Mouse (Mus musculus) macrophage (primary cell): ENCODE results near the gene Myl10. TPM values are rescaled to one million over a fixed set of nuclear protein-coding genes. Genes with fewer than 3 reads are reported as not detected.
"Not testable (repeated sequence)": the region's sequence is repeated elsewhere in the genome, so short reads cannot be mapped to it uniquely, and the experiment has no call there.

Experiments
- H3K27ac ChIP-seq: fragments of 350-480 bp; formaldehyde crosslinking; 2 replicates; pipeline ENCODE4 v1.9.0; 2021
- H3K36me3 ChIP-seq: fragments of 350-480 bp; formaldehyde crosslinking; 2 replicates; pipeline ENCODE4 v1.9.0; 2021; ENCODE audit errors: inconsistent target
- H3K4me3 ChIP-seq: fragments of 350-480 bp; formaldehyde crosslinking; 2 replicates; pipeline ENCODE4 v1.9.0; 2021; ENCODE audit errors: inconsistent target
- H3K79me2 ChIP-seq: fragments of 350-480 bp; formaldehyde crosslinking; 2 replicates; pipeline ENCODE4 v1.9.0; 2021; ENCODE audit errors: inconsistent target
- WGBS: methylation state at CpG from one replicate; pipeline ENCODE4 v1.1.7; 2026; ENCODE audit warnings: inconsistent platforms; ENCODE audit not compliant: missing documents; 5-methylcytosine and 5-hydroxymethylcytosine counted together
- polyA plus RNA-seq: library from polyadenylated mRNA; stranded (reverse); fragments of 250-400 nt; gene quantifications from 3 replicates; pipeline ENCODE4 v1.2.4, GENCODE M21; 2018; ENCODE audit warnings: inconsistent platforms

Myl10 gene
- polyA plus RNA-seq, 1 experiment from 2014 or later, result not detected

DNA sequence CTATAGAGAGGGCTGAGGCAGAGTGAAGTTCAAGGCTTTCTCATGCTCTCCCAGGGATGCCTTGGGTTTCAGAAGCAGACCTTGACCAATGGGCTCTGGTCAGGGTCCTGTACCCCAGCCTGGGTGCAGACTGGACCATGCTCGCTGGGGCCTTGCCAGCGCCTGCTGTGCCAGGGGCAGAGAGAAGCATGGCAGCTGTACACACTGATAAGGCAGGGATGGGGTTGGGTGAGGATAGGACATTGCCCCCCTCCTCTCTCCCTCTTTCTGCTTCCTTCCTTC is 24.6 kb downstream of the Myl10 start:
- H3K4me3 ChIP-seq, result no peak overlapping the region
- WGBS, result 82% methylated on average over 2 of the region's 2 CpGs
- no peaks in the 10 kb centered on the region for H3K79me2 ChIP-seq
- no peak overlapping the region for H3K27ac ChIP-seq
- no peaks in the 10 kb centered on the region for H3K36me3 ChIP-seq

DNA sequence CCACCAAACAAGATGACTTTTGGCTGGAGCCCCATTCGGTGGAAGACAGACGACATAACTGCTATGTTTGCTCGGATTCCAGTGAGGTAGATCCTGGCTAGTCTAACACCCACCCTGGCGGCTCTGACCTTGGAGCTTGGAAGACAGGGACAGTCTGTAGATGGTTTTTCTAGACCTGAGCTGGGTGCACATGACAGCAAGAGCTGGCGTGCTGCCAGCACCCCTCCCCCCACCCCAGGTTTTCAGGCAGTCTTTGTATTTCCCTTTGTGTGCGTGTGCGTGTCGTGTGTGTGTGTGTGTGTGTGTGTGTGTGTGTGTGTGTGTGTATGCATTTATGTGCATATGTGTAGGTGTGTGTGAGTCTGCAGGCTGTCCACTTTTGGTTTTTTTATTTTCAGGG is 25.7 kb downstream of the Myl10 start:
- H3K36me3 ChIP-seq, result no peaks in the 10 kb centered on the region
- H3K27ac ChIP-seq, result no peak overlapping the region
- 91% methylated on average over 8 of the region's 8 CpGs for WGBS
- no peaks in the 10 kb centered on the region for H3K79me2 ChIP-seq
- H3K4me3 ChIP-seq, result no peak overlapping the region

DNA sequence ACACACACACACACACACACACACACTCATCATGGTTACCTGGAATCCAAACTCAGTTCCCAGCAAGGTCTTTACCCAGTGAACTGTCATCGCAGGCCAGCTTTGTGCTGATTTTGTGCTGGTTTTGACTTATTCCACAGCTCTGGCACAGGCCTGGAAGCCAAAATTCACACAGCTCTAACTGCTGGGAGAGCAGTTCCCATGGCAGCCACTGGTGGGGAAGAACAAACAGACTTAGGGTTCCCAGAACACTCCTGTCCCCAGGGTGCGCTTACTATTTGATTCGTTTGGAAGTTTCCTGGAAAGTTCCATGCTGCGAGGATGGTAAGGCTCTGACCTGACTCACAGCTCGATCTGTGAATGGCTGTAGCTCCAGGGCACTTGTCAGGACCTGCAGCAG is 28.6 kb downstream of the Myl10 start:
- WGBS, result 90% methylated on average over 5 of the region's 5 CpGs
- H3K4me3 ChIP-seq, result no peak overlapping the region
- H3K36me3 ChIP-seq, result no peaks in the 10 kb centered on the region
- H3K79me2 ChIP-seq, result no peaks in the 10 kb centered on the region
- H3K27ac ChIP-seq, result no peak overlapping the region

DNA sequence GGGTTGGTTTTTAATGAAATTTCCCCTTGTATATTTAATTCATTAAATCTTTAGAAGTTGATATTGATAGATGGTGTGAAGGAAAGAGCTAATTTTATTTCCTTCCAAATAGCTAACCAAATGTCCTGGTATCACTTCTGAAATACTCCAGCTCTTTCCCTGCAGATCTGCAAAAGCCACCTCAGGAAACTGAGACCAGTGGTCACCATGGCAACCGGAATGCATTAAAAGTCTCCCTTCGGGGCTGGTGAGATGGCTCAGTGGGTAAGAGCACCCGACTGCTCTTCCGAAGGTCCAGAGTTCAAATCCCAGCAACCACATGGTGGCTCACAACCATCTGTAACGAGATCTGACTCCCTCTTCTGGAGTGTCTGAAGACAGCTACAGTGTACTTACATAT is 33.3 kb downstream of the Myl10 start:
- WGBS, result 80% methylated on average over 2 of the region's 5 CpGs
- not testable (repeated sequence) for H3K4me3 ChIP-seq, H3K27ac ChIP-seq, H3K79me2 ChIP-seq, H3K36me3 ChIP-seq

DNA sequence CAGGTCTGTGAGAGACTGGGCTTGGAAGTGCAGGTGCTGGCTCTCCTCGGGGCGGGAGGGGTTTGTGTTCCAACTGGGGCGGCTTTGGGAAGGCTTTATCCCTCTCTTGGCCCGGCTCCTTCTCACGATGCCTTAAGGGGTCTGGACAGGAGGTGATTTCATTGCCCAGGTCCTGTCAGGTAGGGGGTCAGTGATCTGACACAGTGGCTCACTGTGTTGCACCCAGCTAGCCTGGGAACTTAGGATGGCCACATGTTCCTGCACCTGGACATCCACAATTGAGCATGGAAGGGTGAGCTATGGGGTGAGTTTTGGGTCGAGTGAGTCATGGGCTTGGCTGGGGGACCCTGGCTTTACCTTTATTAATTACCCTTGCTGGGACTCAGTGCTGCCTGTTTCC is 46.0 kb downstream of the Myl10 start:
- WGBS, result 75% methylated on average over 6 of the region's 6 CpGs
- Histone ChIP-seq H3K79me2 (no peaks in the 10 kb centered on the region), H3K4me3 (no peak overlapping the region), H3K27ac (no peak overlapping the region), H3K36me3 (no peaks in the 10 kb centered on the region)

DNA sequence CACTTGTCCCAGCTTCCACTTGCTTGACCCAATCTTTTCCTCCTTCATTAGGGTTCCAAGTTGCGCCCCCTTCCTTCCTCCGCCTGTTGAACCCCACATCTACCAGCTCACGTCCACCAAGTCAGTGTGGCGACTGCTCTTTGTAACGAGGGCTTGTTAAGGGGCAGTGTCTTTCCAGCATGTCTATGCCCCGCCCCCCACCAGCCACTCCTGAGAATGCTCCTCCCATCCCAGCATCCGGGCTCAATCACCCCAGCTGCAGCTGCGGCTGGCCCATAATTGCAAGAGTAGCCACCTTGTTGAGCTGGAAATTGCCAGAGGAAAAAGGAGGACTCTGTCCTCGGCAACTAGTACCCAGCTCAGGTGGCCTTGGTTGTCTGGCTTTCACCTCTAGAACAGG is 53.6 kb downstream of the Myl10 start:
- no peak overlapping the region for H3K27ac ChIP-seq
- no peaks in the 10 kb centered on the region for H3K79me2 ChIP-seq
- 69% methylated on average over 9 of the region's 9 CpGs for WGBS
- H3K36me3 ChIP-seq, result no peaks in the 10 kb centered on the region
- no peak overlapping the region for H3K4me3 ChIP-seq

Other genes with a start within 250 kb of the Myl10 start
- gene Cux1, start 125.7 kb upstream of the Myl10 start, polyA plus RNA-seq, result 67.9 to 131 TPM (median 89.9 TPM) in 3 replicates
- gene Col26a1, start 190.1 kb downstream of the Myl10 start, polyA plus RNA-seq, result not detected in 3 replicates
- 17.1 to 26.4 TPM (median 22.7 TPM) in 3 replicates for gene Ift22, start 215.0 kb downstream of the Myl10 start, polyA plus RNA-seq